Mouse (Mus musculus) heart, embryonic 16.5 days (tissue): ENCODE measurements around the gene Kdelr1. TPM values are rescaled to one million over a fixed set of nuclear protein-coding genes. Genes with fewer than 3 reads are reported as not detected.
"Not testable (repeated sequence)": the region's sequence is repeated elsewhere in the genome, so short reads cannot be mapped to it uniquely, and the experiment has no call there.

Experiments
- ATAC-seq: fragments of 200-750 bp; cut with Nextera tagmentation; replicated peaks from 2 replicates; pipeline ENCODE4 v1.8.0; 2017; ENCODE audit warnings: moderate number of reproducible peaks; ENCODE audit not compliant: insufficient read depth, low FRiP score; ENCODE audit errors: extremely low read depth
- H3K27ac ChIP-seq: fragments of 300-500 bp; sonication (generic); 2 replicates; pipeline ENCODE4 v1.5.1; 2014; ENCODE audit warnings: mild to moderate bottlenecking, low read length, control low read depth, moderate library complexity
- H3K27me3 ChIP-seq: fragments of 300-500 bp; sonication (generic); 2 replicates; pipeline ENCODE4 v1.6.1; 2014; ENCODE audit warnings: low read length, mixed read lengths; ENCODE audit not compliant: control insufficient read depth, insufficient read depth
- H3K36me3 ChIP-seq: fragments of 300-500 bp; sonication (generic); 2 replicates; pipeline ENCODE4 v1.6.1; 2014; ENCODE audit not compliant: control insufficient read depth, insufficient read depth
- H3K4me1 ChIP-seq: fragments of 300-500 bp; sonication (generic); 2 replicates; pipeline ENCODE4 v1.6.1; 2014; ENCODE audit warnings: low read length, mixed read lengths; ENCODE audit not compliant: control insufficient read depth, insufficient read depth
- H3K4me2 ChIP-seq: fragments of 300-500 bp; sonication (generic); 2 replicates; pipeline ENCODE4 v1.6.1; 2014; ENCODE audit warnings: low read depth, mild to moderate bottlenecking, control low read depth, low read length
- H3K4me3 ChIP-seq: fragments of 300-500 bp; sonication (generic); 2 replicates; pipeline ENCODE4 v1.5.1; 2014; ENCODE audit warnings: mild to moderate bottlenecking, control low read depth, low read length
- H3K9ac ChIP-seq: fragments of 300-500 bp; sonication (generic); 2 replicates; pipeline ENCODE4 v1.6.1; 2014; ENCODE audit warnings: low read length, control low read depth
- H3K9me3 ChIP-seq: fragments of 300-500 bp; sonication (generic); replicated peaks from 2 replicates; pipeline ENCODE4 v1.6.1; 2016; ENCODE audit warnings: low read length; ENCODE audit not compliant: control insufficient read depth
- WGBS: fragments of 180-500 bp; shearing (Covaris S2); extraction: QIAGEN DNeasy Blood & Tissue Kit; methylation state at CpG from one replicate; pipeline ENCODE4 v1.1.7; 2014; 5-methylcytosine and 5-hydroxymethylcytosine counted together
- polyA plus RNA-seq: library from polyadenylated mRNA; unstranded; fragments of >200 nt; fragmentation: Nextera tagmentation; extraction: Ambion mirVana; gene quantifications from 2 replicates; pipeline ENCODE4 v1.2.1, GENCODE M21; 2015

Kdelr1 gene
- polyA plus RNA-seq, 1 experiment from 2014 or later, result 76.1 TPM

GRCm38 (mm10) chr7:45865925-45866910 is 6.4 kb upstream of the Kdelr1 start:
- peak; percentile 75 for ATAC-seq
- Histone ChIP-seq H3K4me1 (peaks cover 20% of the 10 kb centered on the region), H3K4me2 (peak overlapping the region; percentile 93), H3K9ac (peak overlapping the region; percentile 88), H3K27me3 (peaks cover 32% of the 10 kb centered on the region), H3K4me3 (peak overlapping the region; percentile 57), H3K9me3 (no peaks in the 10 kb centered on the region), H3K27ac (peak overlapping the region; percentile 47), H3K36me3 (no peaks in the 10 kb centered on the region)
- 1% methylated on average over 116 of the region's 117 CpGs for WGBS

- Histone ChIP-seq H3K27me3 (peaks cover 41% of the 10 kb centered on the region), H3K27ac (no peak overlapping the region), H3K4me3 (no peak overlapping the region), H3K9ac (no peak overlapping the region), H3K4me2 (no peak overlapping the region), H3K4me1 (peaks cover 20% of the 10 kb centered on the region), H3K9me3 (no peaks in the 10 kb centered on the region), H3K36me3 (no peaks in the 10 kb centered on the region)
- WGBS, result 33% methylated on average over 2 of the region's 2 CpGs
- no peak for ATAC-seq
Observed at GRCm38 (mm10) chr7:45867871-45868270, 4.7 kb upstream of the Kdelr1 start.

- H3K4me3 ChIP-seq, result peak overlapping the region; percentile 28
- H3K4me1 ChIP-seq, result peaks cover 27% of the 10 kb centered on the region
- H3K36me3 ChIP-seq, result peaks cover 2% of the 10 kb centered on the region; the same call in 1 of the 2 replicates
- peak overlapping the region; percentile 59 for H3K4me2 ChIP-seq
- ATAC-seq, result no peak
- peak overlapping the region; percentile 61 for H3K9ac ChIP-seq
- peaks cover 41% of the 10 kb centered on the region for H3K27me3 ChIP-seq
- 17% methylated on average over 8 of the region's 8 CpGs for WGBS
- no peak overlapping the region for H3K27ac ChIP-seq
- H3K9me3 ChIP-seq, result no peaks in the 10 kb centered on the region
Observed at GRCm38 (mm10) chr7:45869107-45869670, 3.4 kb upstream of the Kdelr1 start.

- Histone ChIP-seq H3K36me3 (peaks cover 7% of the 10 kb centered on the region), H3K27me3 (peaks cover 41% of the 10 kb centered on the region), H3K4me2 (peak overlapping the region; percentile 59), H3K9ac (peak overlapping the region; percentile 61), H3K9me3 (no peaks in the 10 kb centered on the region), H3K4me1 (peaks cover 33% of the 10 kb centered on the region), H3K4me3 (peak overlapping the region; percentile 28), H3K27ac (no peak overlapping the region)
- no peak for ATAC-seq
- WGBS, result 4% methylated on average over 13 of the region's 14 CpGs
Observed at GRCm38 (mm10) chr7:45869787-45870186, 2.8 kb upstream of the Kdelr1 start.

- Histone ChIP-seq H3K36me3 (peaks cover 12% of the 10 kb centered on the region), H3K27ac (no peak overlapping the region), H3K4me1 (peaks cover 36% of the 10 kb centered on the region), H3K27me3 (peaks cover 41% of the 10 kb centered on the region), H3K9me3 (no peaks in the 10 kb centered on the region), H3K9ac (0 out of 2 replicates have a peak overlapping the region, but pooled peaks have one; percentile 42), H3K4me3 (peak overlapping the region; percentile 25), H3K4me2 (peak overlapping the region; percentile 59)
- no peak for ATAC-seq
- WGBS, result 3% methylated on average over 30 of the region's 30 CpGs
Observed at GRCm38 (mm10) chr7:45870282-45871058, 2.1 kb upstream of the Kdelr1 start.

GRCm38 (mm10) chr7:45873061-45873947 is 732 bp downstream of the Kdelr1 start:
- Histone ChIP-seq H3K27me3 (peaks cover 25% of the 10 kb centered on the region), H3K36me3 (peaks cover 35% of the 10 kb centered on the region), H3K4me2 (peak overlapping the region; percentile 81), H3K4me1 (peaks cover 36% of the 10 kb centered on the region), H3K27ac (peak overlapping the region; percentile 92), H3K4me3 (peak overlapping the region; percentile 78), H3K9ac (peak overlapping the region; percentile 97), H3K9me3 (no peaks in the 10 kb centered on the region)
- peak; percentile 60 for ATAC-seq
- 2% methylated on average over 28 of the region's 28 CpGs for WGBS

- peaks cover 16% of the 10 kb centered on the region for H3K4me1 ChIP-seq
- H3K4me3 ChIP-seq, result no peak overlapping the region
- WGBS, result 93% methylated on average over 7 of the region's 7 CpGs
- H3K27me3 ChIP-seq, result peaks cover 2% of the 10 kb centered on the region
- no peak overlapping the region for H3K27ac ChIP-seq
- H3K9ac ChIP-seq, result no peak overlapping the region
- H3K9me3 ChIP-seq, result no peaks in the 10 kb centered on the region
- no peak for ATAC-seq
- peaks cover 57% of the 10 kb centered on the region for H3K36me3 ChIP-seq
- no peak overlapping the region for H3K4me2 ChIP-seq
Observed at GRCm38 (mm10) chr7:45876895-45877294, 4.3 kb downstream of the Kdelr1 start.

- H3K9me3 ChIP-seq, H3K4me3 ChIP-seq, ATAC-seq, H3K27me3 ChIP-seq, H3K4me2 ChIP-seq, H3K9ac ChIP-seq, H3K27ac ChIP-seq: not testable (repeated sequence)
- WGBS, result 85% methylated on average over 1 of the region's 1 CpGs
- H3K36me3 ChIP-seq, result peaks cover 71% of the 10 kb centered on the region
- H3K4me1 ChIP-seq, result peaks cover 16% of the 10 kb centered on the region
Observed at GRCm38 (mm10) chr7:45878278-45878677, 5.7 kb downstream of the Kdelr1 start, which contains the start of gene Grin2d. Grin2d (minus strand) TSS chr7:45878378.
